ENCODE assay signal across 17 mouse cellular contexts in genomic region chr2:113765885-113766284, GRCm38 (mm10). TPM values are rescaled to one million over a fixed set of nuclear protein-coding genes. Genes with fewer than 3 reads are reported as not detected.
A peak's percentile ranks its signal among the peaks of the same experiment; 100 is the strongest.
DNase-seq lines count a peak whose midpoint lies in the region; ATAC-seq lines count a peak whose summit lies in the region.
"Had no signal": no experiment of that assay in that cellular context is flagged by ENCODE, and none has a peak within 500 bp of the region (broad histone marks: within the 10 kb centered on the region; RNA-seq: fewer than 3 reads in every experiment).

No protein-coding gene starts in this region.

- H3K9ac ChIP-seq in kidney, embryonic 16.5 days (replicated peaks; ENCODE audit: low read length) = no peak overlapping the region
- H3K9ac ChIP-seq in liver, embryonic 11.5 days (ENCODE audit: low read depth, low read length) = no peak overlapping the region
- no peak overlapping the region for H3K9ac ChIP-seq in forebrain, embryonic 12.5 days
- H3K9ac ChIP-seq: forebrain, embryonic 15.5 days; lung, embryonic 15.5 days; neural tube, embryonic 12.5 days had no signal

- no peaks in the 10 kb centered on the region for H3K4me1 ChIP-seq in kidney, embryonic 16.5 days (ENCODE audit: insufficient read depth, low read length)
- H3K4me1 ChIP-seq in liver, embryonic 11.5 days (replicated peaks; ENCODE audit: control insufficient read depth, insufficient read depth, low read length) = no peaks in the 10 kb centered on the region
- H3K4me1 ChIP-seq in forebrain, embryonic 12.5 days = no peaks in the 10 kb centered on the region
- H3K4me1 ChIP-seq: forebrain, embryonic 15.5 days; lung, embryonic 15.5 days; neural tube, embryonic 12.5 days had no signal

- intact Hi-C loops in left cerebral cortex, postnatal 4 days (cut with DNase I) = no loop called here

- H3K4me2 ChIP-seq in kidney, embryonic 16.5 days (replicated peaks; ENCODE audit: low read depth, low read length) = no peak overlapping the region
- H3K4me2 ChIP-seq in liver, embryonic 11.5 days = no peak overlapping the region
- H3K4me2 ChIP-seq in forebrain, embryonic 12.5 days = no peak overlapping the region
- H3K4me2 ChIP-seq: forebrain, embryonic 15.5 days; lung, embryonic 15.5 days; neural tube, embryonic 12.5 days had no signal

- 26% methylated on average over 1 of the region's 1 CpGs for WGBS in kidney, embryonic 16.5 days
- WGBS in liver, embryonic 11.5 days = 48% methylated on average over 1 of the region's 1 CpGs
- WGBS in forebrain, embryonic 12.5 days = 79% methylated on average over 1 of the region's 1 CpGs

- no peaks in the 10 kb centered on the region for H3K36me3 ChIP-seq in kidney, embryonic 16.5 days (ENCODE audit: insufficient read depth, low read length)
- no peaks in the 10 kb centered on the region for H3K36me3 ChIP-seq in liver, embryonic 11.5 days (ENCODE audit: control insufficient read depth, insufficient read depth, low read length)
- no peaks in the 10 kb centered on the region for H3K36me3 ChIP-seq in forebrain, embryonic 12.5 days (replicated peaks)
- H3K36me3 ChIP-seq: forebrain, embryonic 15.5 days; lung, embryonic 15.5 days; neural tube, embryonic 12.5 days had no signal

- no peak overlapping the region for H3K4me3 ChIP-seq in kidney, embryonic 16.5 days (ENCODE audit: low read length)
- no peak overlapping the region for H3K4me3 ChIP-seq in liver, embryonic 11.5 days (ENCODE audit: low read depth, low read length)
- H3K4me3 ChIP-seq in forebrain, embryonic 12.5 days (replicated peaks) = no peak overlapping the region
- H3K4me3 ChIP-seq: forebrain, embryonic 15.5 days; gastrocnemius, adult 2 months; lung, embryonic 15.5 days; neural tube, embryonic 12.5 days had no signal

- H3K27me3 ChIP-seq in kidney, embryonic 16.5 days (ENCODE audit: insufficient read depth, low read length) = peaks cover 3% of the 10 kb centered on the region; the same call in 1 of the 2 replicates
- H3K27me3 ChIP-seq in liver, embryonic 11.5 days (replicated peaks; ENCODE audit: control insufficient read depth, insufficient read depth, low read length) = no peaks in the 10 kb centered on the region
- peaks cover 5% of the 10 kb centered on the region for H3K27me3 ChIP-seq in forebrain, embryonic 12.5 days
- H3K27me3 ChIP-seq: forebrain, embryonic 15.5 days; lung, embryonic 15.5 days; neural tube, embryonic 12.5 days had no signal

- DNase-seq in left cerebral cortex, postnatal 4 days = peak; percentile 8
- DNase-seq in left cerebral cortex, adult 11 months (ENCODE audit: low spot score) = no peak
- DNase-seq in liver, embryonic 11.5 days (ENCODE audit: low spot score) = no peak
- DNase-seq in thymus, postnatal 14 days = no peak
- DNase-seq: cerebellum, adult 9-11 months; embryo, embryonic 11 days; gastrocnemius, adult 2 months; heart, postnatal 10 days; right cerebral cortex, postnatal 14 days had no signal

- H3K27ac ChIP-seq in kidney, embryonic 16.5 days (ENCODE audit: low read length) = no peak overlapping the region
- H3K27ac ChIP-seq in liver, embryonic 11.5 days (ENCODE audit: low read depth, low read length) = no peak overlapping the region
- H3K27ac ChIP-seq in forebrain, embryonic 12.5 days = no peak overlapping the region
- H3K27ac ChIP-seq: forebrain, embryonic 15.5 days; gastrocnemius, adult 2 months; hindbrain, postnatal 0 days; lung, embryonic 15.5 days; neural tube, embryonic 12.5 days had no signal

- no peaks in the 10 kb centered on the region for H3K9me3 ChIP-seq in kidney, embryonic 16.5 days (ENCODE audit: low read length)
- H3K9me3 ChIP-seq in liver, embryonic 11.5 days (ENCODE audit: control insufficient read depth, low read length) = no peaks in the 10 kb centered on the region
- no peaks in the 10 kb centered on the region for H3K9me3 ChIP-seq in forebrain, embryonic 12.5 days
- H3K9me3 ChIP-seq: forebrain, embryonic 15.5 days; lung, embryonic 15.5 days; neural tube, embryonic 12.5 days had no signal

- ATAC-seq in kidney, embryonic 16.5 days (ENCODE audit: low FRiP score, low TSS enrichment) = 0 out of 2 replicates have a peak, but pooled peaks have one; percentile 31
- peak; percentile 31; the same call in 1 of the 2 replicates for ATAC-seq in liver, embryonic 11.5 days (replicated peaks; ENCODE audit: low FRiP score)
- ATAC-seq in forebrain, embryonic 12.5 days (ENCODE audit: low FRiP score) = no peak
- ATAC-seq in megakaryocyte-erythroid progenitor cell, adult 5-6 weeks (replicated peaks; ENCODE audit: low FRiP score, low TSS enrichment, poor library complexity, severe bottlenecking) = no peak
- ATAC-seq: forebrain, embryonic 15.5 days; hindbrain, postnatal 0 days had no signal

RNA-seq across cellular contexts. Expression of gene Grem1, which starts 7.4 kb away (rescaled TPM):
- total RNA-seq in left cerebral cortex, postnatal 4 days (2021) = 1 to 10 TPM; 1.7 to 2.8 TPM
- polyA plus RNA-seq in kidney, embryonic 16.5 days (2015; fragmentation: Nextera tagmentation; extraction: Ambion mirVana) = 0.17 and 0.19 TPM in 2 replicates
- 0.13 and 0.38 TPM in 2 replicates for polyA plus RNA-seq in liver, embryonic 11.5 days (2014; fragmentation: Nextera tagmentation; extraction: Ambion mirVana)
- polyA plus RNA-seq in forebrain, embryonic 12.5 days (2016; fragmentation: Nextera tagmentation; extraction: Ambion mirVana) = 0.44 and 0.57 TPM in 2 replicates
- total RNA-seq in megakaryocyte-erythroid progenitor cell, adult 5-6 weeks (2014; fragmentation: Nextera tagmentation) = not detected in 2 replicates
- total RNA-seq in megakaryocyte-erythroid progenitor cell, adult 5-6 weeks (2017) = not detected in 2 replicates
- total RNA-seq: gastrocnemius, adult 2 months; heart, adult 8-10 months; heart, postnatal 10 days had no signal

Comparison
In these comparisons a context has a peak if more than half of its experiments do, and no peak if none do; other contexts are left out.
1. ATAC-seq: peak in kidney, embryonic 16.5 days (single experiment) and liver, embryonic 11.5 days (single experiment); none in forebrain, embryonic 12.5 days (single experiment) and megakaryocyte-erythroid progenitor cell, adult 5-6 weeks (single experiment).